Mouse (Mus musculus) midbrain, embryonic 10.5 days (tissue): ENCODE data around the gene Pitpna. TPM values are rescaled to one million over a fixed set of nuclear protein-coding genes. Genes with fewer than 3 reads are reported as not detected.
"Not testable (repeated sequence)": the region's sequence is repeated elsewhere in the genome, so short reads cannot be mapped to it uniquely, and the experiment has no call there.

Experiments
- DNase-seq: peaks from one replicate; pipeline ENCODE4 v3.0.0-alpha.2; 2017; ENCODE audit warnings: low spot score
- H3K27ac ChIP-seq: fragments of 300-500 bp; sonication (generic); replicated peaks from 2 replicates; pipeline ENCODE4 v1.5.1; 2016; ENCODE audit warnings: mild to moderate bottlenecking
- H3K27me3 ChIP-seq: fragments of 300-500 bp; sonication (generic); 2 replicates; pipeline ENCODE4 v1.6.1; 2016; ENCODE audit warnings: low read depth, mild to moderate bottlenecking; ENCODE audit not compliant: poor library complexity, severe bottlenecking
- H3K36me3 ChIP-seq: fragments of 300-500 bp; sonication (generic); 2 replicates; pipeline ENCODE4 v1.6.1; 2016; ENCODE audit warnings: mild to moderate bottlenecking, moderate library complexity
- H3K4me1 ChIP-seq: fragments of 300-500 bp; sonication (generic); 2 replicates; pipeline ENCODE4 v1.6.1; 2016
- H3K4me3 ChIP-seq: fragments of 300-500 bp; sonication (generic); 2 replicates; pipeline ENCODE4 v1.5.1; 2016; ENCODE audit warnings: mild to moderate bottlenecking, moderate library complexity
- H3K9me3 ChIP-seq: fragments of 300-500 bp; sonication (generic); replicated peaks from 2 replicates; pipeline ENCODE4 v1.6.1; 2016; ENCODE audit warnings: mild to moderate bottlenecking
- WGBS: fragments of 180-500 bp; shearing (Covaris S2); methylation state at CpG from one replicate; pipeline ENCODE4 v1.1.7; 2016; 5-methylcytosine and 5-hydroxymethylcytosine counted together
- polyA plus RNA-seq: library from polyadenylated mRNA; unstranded; fragments of >200 nt; fragmentation: Nextera tagmentation; extraction: Ambion mirVana; gene quantifications from 2 replicates; pipeline ENCODE4 v1.2.1, GENCODE M21; 2016

Gene Pitpna
- polyA plus RNA-seq, 1 experiment from 2014 or later, result 65.5 TPM

- Histone ChIP-seq H3K27me3 (no peaks in the 10 kb centered on the region), H3K9me3 (no peaks in the 10 kb centered on the region), H3K4me3 (no peak overlapping the region), H3K27ac (no peak overlapping the region), H3K36me3 (no peaks in the 10 kb centered on the region), H3K4me1 (no peaks in the 10 kb centered on the region)
- no peak for DNase-seq
- WGBS, result 93% methylated on average over 7 of the region's 7 CpGs
These were observed 6.3 kb upstream of the Pitpna start for GRCm38 (mm10) chr11:75581495-75582149.

- no peaks in the 10 kb centered on the region for H3K36me3 ChIP-seq
- H3K4me3 ChIP-seq, result no peak overlapping the region
- H3K9me3 ChIP-seq, result no peaks in the 10 kb centered on the region
- H3K27me3 ChIP-seq, result no peaks in the 10 kb centered on the region
- no peak overlapping the region for H3K27ac ChIP-seq
- 75% methylated on average over 2 of the region's 2 CpGs for WGBS
- H3K4me1 ChIP-seq, result peaks cover 14% of the 10 kb centered on the region
- no peak for DNase-seq
These were observed 4.4 kb upstream of the Pitpna start for GRCm38 (mm10) chr11:75583521-75583920.

DNA sequence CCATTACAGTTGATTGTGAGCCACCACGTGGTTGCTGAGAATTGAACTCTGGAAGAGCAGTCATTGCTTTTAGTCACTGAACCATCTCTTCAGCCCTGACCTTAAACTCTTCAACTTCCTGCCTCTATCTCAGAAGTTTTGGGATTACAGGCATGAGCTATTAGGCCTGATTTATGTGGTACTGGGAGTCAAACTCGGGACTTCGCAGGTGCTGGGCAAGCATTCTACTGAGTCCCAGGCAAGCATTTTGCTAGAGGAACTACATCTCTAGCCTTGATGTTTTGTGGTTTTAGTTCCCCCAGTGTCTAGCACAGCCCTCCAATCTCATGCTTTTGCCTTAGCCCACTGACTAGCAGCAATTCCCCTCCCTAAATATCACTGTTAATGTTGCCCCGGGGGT, 2.8 kb upstream of the Pitpna start:
- no peak overlapping the region for H3K4me3 ChIP-seq
- no peak overlapping the region for H3K27ac ChIP-seq
- DNase-seq, result no peak
- no peaks in the 10 kb centered on the region for H3K9me3 ChIP-seq
- H3K36me3 ChIP-seq, result no peaks in the 10 kb centered on the region
- WGBS, result 84% methylated on average over 4 of the region's 4 CpGs
- peaks cover 28% of the 10 kb centered on the region for H3K4me1 ChIP-seq
- no peaks in the 10 kb centered on the region for H3K27me3 ChIP-seq

- Histone ChIP-seq H3K27ac (no peak overlapping the region), H3K36me3 (0 out of 2 replicates have a peak, but pooled peaks cover 3% of the 10 kb centered on the region), H3K4me1 (peaks cover 32% of the 10 kb centered on the region), H3K27me3 (no peaks in the 10 kb centered on the region), H3K9me3 (no peaks in the 10 kb centered on the region), H3K4me3 (no peak overlapping the region)
- 81% methylated on average over 5 of the region's 5 CpGs for WGBS
- DNase-seq, result no peak
These were observed 1.9 kb upstream of the Pitpna start for GRCm38 (mm10) chr11:75585978-75586377.

DNA sequence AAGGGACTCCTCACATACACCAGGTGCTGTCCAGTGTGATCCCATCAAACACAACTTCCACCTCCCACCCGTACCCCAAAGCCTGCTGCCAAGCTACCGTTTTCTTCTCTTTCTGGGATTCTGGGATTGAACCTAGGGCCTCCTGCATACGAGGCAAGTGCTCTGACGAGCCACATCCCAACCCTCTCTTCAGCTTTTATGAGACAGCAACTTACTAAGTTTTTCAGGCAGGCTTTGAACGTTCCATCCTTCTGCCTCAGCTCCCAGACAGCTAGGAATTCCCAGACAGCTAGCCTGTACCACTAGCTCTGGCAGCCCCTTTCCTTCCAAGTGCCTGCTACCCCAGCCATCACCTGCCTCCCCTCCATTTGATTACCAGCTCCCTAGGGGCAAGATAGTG, 934 bp upstream of the Pitpna start:
- Histone ChIP-seq H3K27me3 (no peaks in the 10 kb centered on the region), H3K27ac (peak overlapping the region; percentile 92), H3K4me1 (peaks cover 32% of the 10 kb centered on the region), H3K36me3 (peaks cover 13% of the 10 kb centered on the region), H3K9me3 (no peaks in the 10 kb centered on the region), H3K4me3 (peak overlapping the region; percentile 69; the same call in 1 of the 2 replicates)
- DNase-seq, result no peak
- WGBS, result 87% methylated on average over 5 of the region's 5 CpGs

DNA sequence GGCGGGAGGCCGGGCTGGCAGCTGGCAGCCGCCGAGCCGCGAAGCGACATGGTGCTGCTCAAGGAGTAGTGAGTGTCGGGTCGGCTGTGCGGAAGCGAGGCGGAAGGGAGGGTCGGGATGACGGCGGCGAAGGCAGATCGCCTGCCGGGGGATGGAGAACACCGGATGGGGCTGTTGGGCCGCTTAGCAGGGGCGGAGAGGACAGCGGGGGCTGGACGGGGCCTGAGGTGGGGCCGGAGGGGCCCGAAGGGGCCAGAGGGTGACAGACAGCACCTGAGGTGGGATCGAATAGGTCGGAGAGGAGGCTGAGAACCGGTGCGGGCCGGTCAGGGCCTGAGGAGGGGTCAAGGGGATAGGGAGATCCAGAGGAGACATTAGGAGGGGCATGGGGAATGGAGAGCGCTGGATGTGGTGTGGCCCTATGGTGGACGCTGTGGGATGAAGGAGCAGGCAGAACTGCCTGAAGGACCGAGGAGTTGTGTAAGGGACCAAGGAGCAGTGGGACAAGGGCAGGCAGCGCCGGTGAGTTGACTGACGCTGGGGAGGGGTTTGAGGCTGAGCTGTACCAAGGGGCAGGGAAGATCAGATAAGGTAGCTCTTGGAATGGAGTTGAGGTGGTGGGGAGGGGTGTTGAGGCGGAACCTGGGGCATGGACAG, 516 bp downstream of the Pitpna start:
- H3K4me3 ChIP-seq, result peak overlapping the region; percentile 69
- WGBS, result 2% methylated on average over 37 of the region's 37 CpGs
- peaks cover 27% of the 10 kb centered on the region for H3K36me3 ChIP-seq
- no peak for DNase-seq
- H3K4me1 ChIP-seq, result peaks cover 32% of the 10 kb centered on the region
- no peaks in the 10 kb centered on the region for H3K27me3 ChIP-seq
- H3K9me3 ChIP-seq, result no peaks in the 10 kb centered on the region
- peak overlapping the region; percentile 92 for H3K27ac ChIP-seq

- 89% methylated on average over 5 of the region's 5 CpGs for WGBS
These were observed 4.7 kb downstream of the Pitpna start for GRCm38 (mm10) chr11:75592612-75593011.

DNA sequence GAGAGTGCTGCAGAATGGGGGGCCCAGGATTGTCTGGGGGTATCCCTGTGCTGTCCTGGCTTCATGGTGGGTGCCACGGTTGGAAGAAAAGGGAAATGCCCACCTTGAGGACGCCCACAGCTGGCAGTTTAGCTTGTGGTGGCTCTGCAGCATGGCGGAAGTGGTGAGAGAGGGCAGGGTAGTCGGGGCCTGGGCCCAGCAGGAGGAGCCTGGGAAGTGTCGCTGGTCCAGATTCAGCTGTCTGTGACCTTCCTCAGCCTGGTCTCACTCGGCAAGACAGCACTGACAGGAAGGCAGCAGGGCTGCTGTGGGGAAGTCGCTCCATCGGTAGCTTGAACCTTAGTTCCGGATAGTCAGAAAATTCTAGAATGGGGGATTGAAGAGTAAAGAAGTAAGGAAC, 6.5 kb downstream of the Pitpna start:
- no peak overlapping the region for H3K27ac ChIP-seq
- DNase-seq, result no peak
- H3K4me3 ChIP-seq, result no peak overlapping the region
- H3K36me3 ChIP-seq, result peaks cover 84% of the 10 kb centered on the region
- H3K9me3 ChIP-seq, result no peaks in the 10 kb centered on the region
- WGBS, result 88% methylated on average over 9 of the region's 9 CpGs
- peaks cover 20% of the 10 kb centered on the region for H3K4me1 ChIP-seq
- H3K27me3 ChIP-seq, result 0 out of 2 replicates have a peak, but pooled peaks cover 3% of the 10 kb centered on the region

More at GRCm38 (mm10) chr11:75592612-75593011, 4.7 kb downstream of the Pitpna start:
- no peak overlapping the region for H3K27ac ChIP-seq
- H3K4me3 ChIP-seq, result no peak overlapping the region
- no peaks in the 10 kb centered on the region for H3K9me3 ChIP-seq
- H3K27me3 ChIP-seq, result 0 out of 2 replicates have a peak, but pooled peaks cover 3% of the 10 kb centered on the region
- peaks cover 65% of the 10 kb centered on the region for H3K36me3 ChIP-seq
- peaks cover 38% of the 10 kb centered on the region for H3K4me1 ChIP-seq
- no peak for DNase-seq

GRCm38 (mm10) chr11:75595404-75595803, 7.5 kb downstream of the Pitpna start:
- WGBS, result 61% methylated on average over 2 of the region's 2 CpGs
- H3K27me3 ChIP-seq, result 0 out of 2 replicates have a peak, but pooled peaks cover 3% of the 10 kb centered on the region
- no peak overlapping the region for H3K4me3 ChIP-seq
- no peak for DNase-seq
- H3K4me1 ChIP-seq, result peaks cover 11% of the 10 kb centered on the region
- H3K27ac ChIP-seq, result no peak overlapping the region
- H3K9me3 ChIP-seq, result no peaks in the 10 kb centered on the region
- peaks cover 89% of the 10 kb centered on the region for H3K36me3 ChIP-seq

DNA sequence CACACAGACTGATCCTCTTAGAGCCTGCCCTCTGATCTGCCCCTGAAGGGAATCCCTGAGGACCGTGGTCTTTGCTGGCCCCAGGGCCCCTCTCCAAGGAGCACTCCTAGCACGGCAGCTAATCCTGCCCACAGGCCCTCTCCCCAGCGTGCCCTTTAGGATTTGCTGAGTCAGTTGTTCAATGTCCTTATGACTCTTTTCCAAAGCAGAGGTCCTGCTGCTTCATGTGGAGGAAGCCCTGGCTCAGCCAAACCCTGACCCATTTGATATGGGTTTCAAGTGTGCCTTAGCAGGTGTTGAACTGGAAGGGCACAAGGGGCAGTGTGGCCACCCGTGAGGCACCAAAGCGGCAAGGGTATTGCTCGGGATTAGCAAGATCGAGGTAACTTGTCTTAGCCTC, 7.9 kb downstream of the Pitpna start:
- no peak for DNase-seq
- Histone ChIP-seq H3K4me1 (peaks cover 11% of the 10 kb centered on the region), H3K36me3 (peaks cover 92% of the 10 kb centered on the region), H3K27ac (no peak overlapping the region), H3K9me3 (no peaks in the 10 kb centered on the region), H3K27me3 (0 out of 2 replicates have a peak, but pooled peaks cover 3% of the 10 kb centered on the region), H3K4me3 (no peak overlapping the region)
- 62% methylated on average over 7 of the region's 7 CpGs for WGBS

GRCm38 (mm10) chr11:75596726-75597255, 8.9 kb downstream of the Pitpna start:
- 87% methylated on average over 3 of the region's 3 CpGs for WGBS
- DNase-seq, result no peak
- Histone ChIP-seq H3K4me3 (no peak overlapping the region), H3K27me3 (0 out of 2 replicates have a peak, but pooled peaks cover 3% of the 10 kb centered on the region), H3K27ac (no peak overlapping the region), H3K9me3 (no peaks in the 10 kb centered on the region), H3K4me1 (peaks cover 11% of the 10 kb centered on the region), H3K36me3 (peaks cover 92% of the 10 kb centered on the region)

- 94% methylated on average over 6 of the region's 6 CpGs for WGBS
- Histone ChIP-seq H3K27ac (no peak overlapping the region), H3K36me3 (peaks cover 92% of the 10 kb centered on the region)
These were observed 10.1 kb downstream of the Pitpna start for GRCm38 (mm10) chr11:75598004-75598403.

DNA sequence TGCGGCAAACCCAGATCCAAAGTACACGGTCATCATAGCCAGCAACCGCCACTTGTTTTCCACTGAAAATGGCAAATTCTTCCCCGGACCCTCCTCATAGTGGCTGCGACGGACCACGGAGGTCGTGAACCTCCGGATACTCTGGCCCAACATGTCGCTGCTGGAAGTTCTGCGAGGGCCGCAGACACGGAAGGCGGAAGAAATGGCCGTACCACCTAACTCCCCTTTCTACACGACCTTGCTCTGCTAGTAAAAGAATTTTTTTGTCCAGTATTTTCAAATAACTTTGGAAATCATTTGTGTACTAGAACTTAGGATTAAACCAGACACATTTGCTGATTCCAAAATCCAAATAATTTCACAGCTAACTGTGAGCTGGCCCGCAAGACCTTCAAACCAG, 11.9 kb downstream of the Pitpna start:
- WGBS, result 95% methylated on average over 17 of the region's 17 CpGs
- H3K27me3 ChIP-seq, result not testable (repeated sequence)

More at GRCm38 (mm10) chr11:75598004-75598403, 10.1 kb downstream of the Pitpna start:
- Histone ChIP-seq H3K9me3 (no peaks in the 10 kb centered on the region), H3K4me3 (no peak overlapping the region), H3K27me3 (0 out of 2 replicates have a peak, but pooled peaks cover 3% of the 10 kb centered on the region), H3K4me1 (peaks cover 11% of the 10 kb centered on the region)
- DNase-seq, result no peak

More for the DNA sequence above, 11.9 kb downstream of the Pitpna start:
- H3K27ac ChIP-seq, DNase-seq, H3K4me3 ChIP-seq, H3K9me3 ChIP-seq, H3K4me1 ChIP-seq: not testable (repeated sequence)
- H3K36me3 ChIP-seq, result peaks cover 91% of the 10 kb centered on the region
